16 mouse cellular contexts compared by ENCODE assay signal in the genomic region with DNA sequence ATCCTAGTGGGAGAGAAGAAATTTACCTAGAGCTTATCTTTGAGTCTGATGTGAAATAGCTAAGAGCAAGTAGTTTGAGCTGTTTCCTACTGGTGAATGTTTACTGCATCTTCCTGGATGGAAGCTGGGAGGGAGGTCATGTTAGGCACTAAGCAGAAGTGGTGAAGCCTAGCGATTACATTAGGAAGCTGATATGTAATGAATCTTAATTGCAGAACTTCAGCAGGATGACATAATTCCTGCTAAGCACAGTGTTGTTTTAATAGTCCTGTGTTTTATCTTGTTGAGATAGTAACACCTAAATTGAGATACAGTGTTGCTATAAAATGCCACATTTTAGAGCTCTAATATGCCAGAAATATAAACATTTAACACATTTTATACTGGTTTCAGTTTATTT. TPM values are rescaled to one million over a fixed set of nuclear protein-coding genes. Genes with fewer than 3 reads are reported as not detected.
DNase-seq lines count a peak whose midpoint lies in the region; ATAC-seq lines count a peak whose summit lies in the region.
"Had no signal": no experiment of that assay in that cellular context is flagged by ENCODE, and none has a peak within 500 bp of the region (broad histone marks: within the 10 kb centered on the region; RNA-seq: fewer than 3 reads in every experiment).

No protein-coding gene starts in this region.

- peak; percentile 44 for DNase-seq in heart, adult 11 months
- DNase-seq in heart, postnatal 10 days, result no peak
- DNase-seq in 416B (ENCODE audit: low read depth), result peak; percentile 50
- DNase-seq in adrenal gland, adult 18-20 months (ENCODE audit: low spot score in 2 of 2), result no peak
- DNase-seq in right cerebral cortex, postnatal 4 days, result no peak
- DNase-seq: adrenal gland, postnatal 10 days; cerebellum, adult 11 months; cerebellum, adult 8-10 months; cerebellum, postnatal 14 days; forebrain, postnatal 0 days; gastrocnemius, postnatal 14 days had no signal

- peak; percentile 92 for ATAC-seq in granulocyte monocyte progenitor cell, adult 5-6 weeks (replicated peaks; ENCODE audit: poor library complexity, severe bottlenecking)
- peak; percentile 62 for ATAC-seq in monocyte, adult 5-6 weeks (replicated peaks; ENCODE audit: insufficient number of reproducible peaks, low FRiP score, low TSS enrichment, poor library complexity, severe bottlenecking)
- ATAC-seq: forebrain, embryonic 13.5 days; forebrain, postnatal 0 days had no signal

- intact Hi-C loops in heart, postnatal 10 days (cut with DNase I), result no loop called here

RNA-seq across cellular contexts. Expression of a gene that starts 11.9 kb away (rescaled TPM):
- 10 to 100 TPM; 33.5 to 33.9 TPM for total RNA-seq in heart, postnatal 10 days (2021)
- total RNA-seq in granulocyte monocyte progenitor cell, adult 5-6 weeks (2014; fragmentation: Nextera tagmentation), result 30.4 and 51.4 TPM in 2 replicates
- 35.9 and 36.1 TPM in 2 replicates for total RNA-seq in granulocyte monocyte progenitor cell, adult 5-6 weeks (2017)
- 50.1 to 88.9 TPM (median 52.7 TPM) in 3 replicates for total RNA-seq in monocyte, adult 5-6 weeks (2017)
- total RNA-seq in adrenal gland, adult 18-20 months (2021), result 10 to 100 TPM; 40.2 to 51.3 TPM

RNA-seq across cellular contexts. Expression of a gene that starts 56.7 kb away (rescaled TPM):
- under 1 TPM in 1 of 2 experiments, not detected in 1; 0.31 TPM for total RNA-seq in heart, postnatal 10 days (2021)
- not detected in 2 replicates for total RNA-seq in granulocyte monocyte progenitor cell, adult 5-6 weeks (2014; fragmentation: Nextera tagmentation)
- total RNA-seq in granulocyte monocyte progenitor cell, adult 5-6 weeks (2017), result not detected in 2 replicates
- total RNA-seq in monocyte, adult 5-6 weeks (2017), result 0.67 TPM in 1 of 3 replicates, not detected in the others
- under 1 TPM in 1 of 2 experiments, not detected in 1; 0.17 TPM for total RNA-seq in adrenal gland, adult 18-20 months (2021)
- total RNA-seq: CH12.LX; forebrain, postnatal 0 days; gastrocnemius, adult 18-20 months; gastrocnemius, postnatal 14 days had no signal

Comparison
In these comparisons a context has a peak if more than half of its experiments do, and no peak if none do; other contexts are left out.
1. DNase-seq: peak in heart, adult 11 months (single experiment) and 416B (single experiment); none in heart, postnatal 10 days (0 of 2), adrenal gland, adult 18-20 months (0 of 2) and right cerebral cortex, postnatal 4 days (single experiment).